Mouse (Mus musculus): Measurements from ENCODE around the gene Tigar.

- TF ChIP-seq CTCF (IDR thresholded peaks at IDR 0.05; ENCODE audit: control insufficient read depth, insufficient read depth, insufficient read length) (no peak), MAX (IDR thresholded peaks at IDR 0.05) (no peak)
Observed at GRCm38 (mm10) chr6:127143124-127143520, 33.8 kb upstream of the Tigar start.
